Mouse (Mus musculus) neural tube, embryonic 15.5 days (tissue): Measurements from ENCODE around the gene Donson. TPM values are rescaled to one million over a fixed set of nuclear protein-coding genes. Genes with fewer than 3 reads are reported as not detected.

ENCODE experiments used
- ATAC-seq: fragments of 200-750 bp; cut with Nextera tagmentation; 2 replicates; pipeline ENCODE4 v1.8.0; 2017; ENCODE audit warnings: mild to moderate bottlenecking, moderate TSS enrichment, moderate library complexity; ENCODE audit not compliant: low FRiP score
- H3K27ac ChIP-seq: fragments of 300-500 bp; sonication (generic); replicated peaks from 2 replicates; pipeline ENCODE4 v1.5.1; 2015; ENCODE audit warnings: mild to moderate bottlenecking, inconsistent platforms
- H3K27me3 ChIP-seq: fragments of 300-500 bp; sonication (generic); replicated peaks from 2 replicates; pipeline ENCODE4 v1.6.1; 2015; ENCODE audit warnings: inconsistent platforms
- H3K36me3 ChIP-seq: fragments of 300-500 bp; sonication (generic); 2 replicates; pipeline ENCODE4 v1.6.1; 2015; ENCODE audit warnings: inconsistent platforms
- H3K4me1 ChIP-seq: fragments of 300-500 bp; sonication (generic); 2 replicates; pipeline ENCODE4 v1.6.1; 2015; ENCODE audit warnings: inconsistent platforms
- H3K4me2 ChIP-seq: fragments of 300-500 bp; sonication (generic); 2 replicates; pipeline ENCODE4 v1.6.1; 2015; ENCODE audit warnings: inconsistent platforms, mild to moderate bottlenecking, moderate library complexity
- H3K4me3 ChIP-seq: fragments of 300-500 bp; sonication (generic); replicated peaks from 2 replicates; pipeline ENCODE4 v1.5.1; 2015; ENCODE audit warnings: mild to moderate bottlenecking, inconsistent platforms
- H3K9ac ChIP-seq: fragments of 300-500 bp; sonication (generic); replicated peaks from 2 replicates; pipeline ENCODE4 v1.6.1; 2015; ENCODE audit warnings: mild to moderate bottlenecking, inconsistent platforms
- H3K9me3 ChIP-seq: fragments of 300-500 bp; sonication (generic); replicated peaks from 2 replicates; pipeline ENCODE4 v1.6.1; 2016; ENCODE audit warnings: inconsistent platforms
- WGBS: fragments of 180-500 bp; shearing (Covaris S2); methylation state at CpG from one replicate; pipeline ENCODE4 v1.1.7; 2015; ENCODE audit warnings: mixed read lengths; 5-methylcytosine and 5-hydroxymethylcytosine counted together
- polyA plus RNA-seq: library from polyadenylated mRNA; unstranded; fragments of >200 nt; fragmentation: Nextera tagmentation; extraction: Ambion mirVana; gene quantifications from 2 replicates; pipeline ENCODE4 v1.2.1, GENCODE M21; 2015

Donson gene
- polyA plus RNA-seq, 1 experiment from 2014 or later, result 21.7 TPM

GRCm38 (mm10) chr16:91686369-91686768 is 2.2 kb downstream of the Donson start:
- H3K4me3 ChIP-seq, result no peak overlapping the region
- no peaks in the 10 kb centered on the region for H3K9me3 ChIP-seq
- H3K9ac ChIP-seq, result no peak overlapping the region; the same call in 1 of the 2 replicates
- no peaks in the 10 kb centered on the region for H3K27me3 ChIP-seq
- no peak for ATAC-seq
- H3K27ac ChIP-seq, result no peak overlapping the region
- WGBS, result 82% methylated on average over 5 of the region's 5 CpGs
- H3K4me1 ChIP-seq, result peaks cover 24% of the 10 kb centered on the region
- H3K4me2 ChIP-seq, result no peak overlapping the region
- peaks cover 42% of the 10 kb centered on the region for H3K36me3 ChIP-seq

- no peak overlapping the region for H3K9ac ChIP-seq
- peaks cover 24% of the 10 kb centered on the region for H3K4me1 ChIP-seq
- no peak overlapping the region for H3K27ac ChIP-seq
- H3K4me2 ChIP-seq, result no peak overlapping the region
- no peak overlapping the region for H3K4me3 ChIP-seq
- no peaks in the 10 kb centered on the region for H3K9me3 ChIP-seq
- WGBS, result 92% methylated on average over 5 of the region's 5 CpGs
- ATAC-seq, result no peak
- no peaks in the 10 kb centered on the region for H3K27me3 ChIP-seq
- peaks cover 50% of the 10 kb centered on the region for H3K36me3 ChIP-seq
Measured at GRCm38 (mm10) chr16:91685526-91685925, 3.0 kb downstream of the Donson start.

- no peak for ATAC-seq
- Histone ChIP-seq H3K36me3 (peaks cover 82% of the 10 kb centered on the region), H3K9me3 (no peaks in the 10 kb centered on the region), H3K9ac (no peak overlapping the region), H3K4me3 (no peak overlapping the region), H3K27ac (no peak overlapping the region), H3K4me2 (no peak overlapping the region), H3K27me3 (no peaks in the 10 kb centered on the region), H3K4me1 (no peaks in the 10 kb centered on the region)
- WGBS, result 86% methylated on average over 5 of the region's 5 CpGs
Measured at GRCm38 (mm10) chr16:91680656-91681055, 7.9 kb downstream of the Donson start.

GRCm38 (mm10) chr16:91678147-91678911 is 10.2 kb downstream of the Donson start:
- Histone ChIP-seq H3K9me3 (no peaks in the 10 kb centered on the region), H3K9ac (no peak overlapping the region), H3K27ac (no peak overlapping the region), H3K4me1 (no peaks in the 10 kb centered on the region), H3K4me2 (no peak overlapping the region), H3K27me3 (no peaks in the 10 kb centered on the region), H3K36me3 (peaks cover 75% of the 10 kb centered on the region), H3K4me3 (no peak overlapping the region)
- 94% methylated on average over 5 of the region's 5 CpGs for WGBS
- ATAC-seq, result no peak

- H3K4me2 ChIP-seq, result no peak overlapping the region
- no peaks in the 10 kb centered on the region for H3K27me3 ChIP-seq
Measured at GRCm38 (mm10) chr16:91674500-91674899, 14.1 kb downstream of the Donson start.

GRCm38 (mm10) chr16:91663795-91664194 is 24.8 kb downstream of the Donson start:
- Histone ChIP-seq H3K4me2 (no peak overlapping the region), H3K9me3 (no peaks in the 10 kb centered on the region), H3K4me1 (peaks cover 13% of the 10 kb centered on the region), H3K27me3 (no peaks in the 10 kb centered on the region), H3K4me3 (no peak overlapping the region), H3K27ac (no peak overlapping the region), H3K36me3 (peaks cover 77% of the 10 kb centered on the region), H3K9ac (no peak overlapping the region)
- WGBS, result 96% methylated on average over 3 of the region's 3 CpGs
- no peak for ATAC-seq

More at GRCm38 (mm10) chr16:91674500-91674899, 14.1 kb downstream of the Donson start:
- no peaks in the 10 kb centered on the region for H3K4me1 ChIP-seq
- no peak overlapping the region for H3K9ac ChIP-seq
- H3K27ac ChIP-seq, result no peak overlapping the region
- WGBS, result 84% methylated on average over 4 of the region's 4 CpGs
- no peaks in the 10 kb centered on the region for H3K9me3 ChIP-seq
- ATAC-seq, result no peak
- H3K36me3 ChIP-seq, result peaks cover 75% of the 10 kb centered on the region
- no peak overlapping the region for H3K4me3 ChIP-seq

GRCm38 (mm10) chr16:91662336-91662735 is 26.2 kb downstream of the Donson start:
- 95% methylated on average over 16 of the region's 16 CpGs for WGBS
- ATAC-seq, result no peak
- Histone ChIP-seq H3K27ac (no peak overlapping the region), H3K4me2 (no peak overlapping the region), H3K36me3 (peaks cover 85% of the 10 kb centered on the region), H3K4me1 (peaks cover 13% of the 10 kb centered on the region), H3K4me3 (no peak overlapping the region), H3K9me3 (no peaks in the 10 kb centered on the region), H3K9ac (no peak overlapping the region), H3K27me3 (no peaks in the 10 kb centered on the region)

GRCm38 (mm10) chr16:91661397-91661796 is 27.2 kb downstream of the Donson start:
- no peak overlapping the region for H3K4me2 ChIP-seq
- no peaks in the 10 kb centered on the region for H3K9me3 ChIP-seq
- 44% methylated on average over 1 of the region's 1 CpGs for WGBS
- peaks cover 13% of the 10 kb centered on the region for H3K4me1 ChIP-seq
- no peak for ATAC-seq
- no peak overlapping the region for H3K9ac ChIP-seq
- H3K36me3 ChIP-seq, result peaks cover 86% of the 10 kb centered on the region
- H3K27me3 ChIP-seq, result no peaks in the 10 kb centered on the region
- H3K27ac ChIP-seq, result no peak overlapping the region
- no peak overlapping the region for H3K4me3 ChIP-seq

- Histone ChIP-seq H3K4me1 (peaks cover 13% of the 10 kb centered on the region), H3K9ac (no peak overlapping the region), H3K9me3 (no peaks in the 10 kb centered on the region), H3K27ac (no peak overlapping the region), H3K27me3 (no peaks in the 10 kb centered on the region), H3K4me3 (no peak overlapping the region), H3K36me3 (peaks cover 87% of the 10 kb centered on the region), H3K4me2 (no peak overlapping the region)
- no peak for ATAC-seq
- WGBS, result 98% methylated on average over 20 of the region's 20 CpGs
Measured at GRCm38 (mm10) chr16:91659798-91660197, 28.8 kb downstream of the Donson start.

GRCm38 (mm10) chr16:91658471-91658870 is 30.1 kb downstream of the Donson start:
- no peak overlapping the region for H3K27ac ChIP-seq
- peaks cover 13% of the 10 kb centered on the region for H3K4me1 ChIP-seq
- no peaks in the 10 kb centered on the region for H3K27me3 ChIP-seq
- peaks cover 85% of the 10 kb centered on the region for H3K36me3 ChIP-seq
- H3K9ac ChIP-seq, result no peak overlapping the region
- no peak overlapping the region for H3K4me2 ChIP-seq
- no peaks in the 10 kb centered on the region for H3K9me3 ChIP-seq
- H3K4me3 ChIP-seq, result no peak overlapping the region
- WGBS, result 97% methylated on average over 5 of the region's 5 CpGs
- ATAC-seq, result no peak

- Histone ChIP-seq H3K9me3 (no peaks in the 10 kb centered on the region), H3K36me3 (peaks cover 80% of the 10 kb centered on the region), H3K4me1 (peaks cover 16% of the 10 kb centered on the region), H3K27me3 (no peaks in the 10 kb centered on the region), H3K9ac (no peak overlapping the region), H3K4me3 (no peak overlapping the region), H3K27ac (no peak overlapping the region), H3K4me2 (no peak overlapping the region)
- no peak for ATAC-seq
- WGBS, result 97% methylated on average over 17 of the region's 17 CpGs
Measured at GRCm38 (mm10) chr16:91657285-91657684, 31.3 kb downstream of the Donson start.

GRCm38 (mm10) chr16:91655285-91655684 is 33.3 kb downstream of the Donson start:
- ATAC-seq, result no peak
- H3K4me2 ChIP-seq, result no peak overlapping the region
- no peak overlapping the region for H3K27ac ChIP-seq
- peaks cover 70% of the 10 kb centered on the region for H3K36me3 ChIP-seq
- no peak overlapping the region for H3K9ac ChIP-seq
- WGBS, result 97% methylated on average over 9 of the region's 9 CpGs
- peaks cover 13% of the 10 kb centered on the region for H3K4me1 ChIP-seq
- no peak overlapping the region for H3K4me3 ChIP-seq
- H3K9me3 ChIP-seq, result no peaks in the 10 kb centered on the region
- no peaks in the 10 kb centered on the region for H3K27me3 ChIP-seq
